Mouse (Mus musculus) C2C12 (cell line): Measurements from ENCODE around the gene Car14.

Experiments
- CTCF ChIP-seq: IDR thresholded peaks from one replicate; pipeline ENCODE4 v1.5.1; 2011; ENCODE audit not compliant: control insufficient read depth, insufficient read depth, insufficient read length
- MAX ChIP-seq: IDR thresholded peaks from one replicate; pipeline ENCODE4 v1.6.1; 2011; ENCODE audit warnings: mild to moderate bottlenecking, control low read depth
- USF1 ChIP-seq: IDR thresholded peaks from one replicate; pipeline ENCODE4 v1.6.1; 2011; ENCODE audit warnings: low read depth, mild to moderate bottlenecking, control low read depth, moderate library complexity

- TF ChIP-seq USF1 (peak; percentile 98), CTCF (no peak), MAX (peak; percentile 89)
Measured at GRCm38 (mm10) chr3:95855502-95856089, 48.9 kb downstream of the Car14 start, which contains the start of gene Prpf3.
